Comparison of ENCODE assay signal across 8 mouse cellular contexts in the genomic region with DNA sequence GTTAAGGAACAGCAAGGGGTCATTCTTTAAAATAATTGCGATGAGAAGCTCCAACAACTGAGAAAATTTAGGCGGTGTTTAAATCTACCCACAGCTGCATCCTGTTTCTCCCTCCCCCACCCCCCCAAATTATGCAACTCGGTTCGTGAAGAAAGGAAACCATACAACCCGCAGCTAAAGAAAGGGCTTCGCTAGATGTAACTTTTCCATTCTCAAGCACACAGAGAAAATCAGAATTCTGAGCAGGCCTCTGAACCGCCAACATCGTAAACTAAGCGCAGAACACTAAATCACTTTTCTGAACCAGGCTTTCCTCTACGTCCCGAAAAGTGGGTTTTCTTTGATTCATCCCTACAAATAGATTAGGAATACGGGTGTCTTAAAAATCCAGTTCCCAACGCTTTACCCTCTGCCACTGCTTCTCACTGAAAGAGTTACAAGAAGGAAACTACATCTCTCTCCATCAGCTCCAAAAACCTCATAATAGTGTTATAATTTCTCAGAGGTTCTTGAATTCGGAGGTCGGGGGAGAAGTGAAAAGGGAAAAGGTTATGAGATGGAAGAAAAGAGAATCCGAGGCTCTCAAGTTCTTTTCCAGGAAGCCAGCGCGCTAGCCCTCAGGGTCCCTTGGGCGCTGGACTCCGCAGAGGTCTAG. TPM values are rescaled to one million over a fixed set of nuclear protein-coding genes. Genes with fewer than 3 reads are reported as not detected.
DNase-seq lines count a peak whose midpoint lies in the region; ATAC-seq and TF ChIP-seq lines count a peak whose summit lies in the region.

No protein-coding gene starts in this region.

- H3K27me3 ChIP-seq in E14TG2a.4 (ENCODE audit: insufficient read depth, low read length): peaks cover 11% of the 10 kb centered on the region
- H3K27me3 ChIP-seq in forebrain, embryonic 12.5 days: 0 out of 2 replicates have a peak, but pooled peaks cover 2% of the 10 kb centered on the region
- no peaks in the 10 kb centered on the region for H3K27me3 ChIP-seq in intestine, postnatal 0 days (replicated peaks; ENCODE audit: control insufficient read depth, insufficient read depth, low read length)
- H3K27me3 ChIP-seq in neural tube, embryonic 15.5 days (replicated peaks): 0 out of 2 replicates have a peak, but pooled peaks cover 11% of the 10 kb centered on the region

- peak overlapping the region; percentile 98 for H3K4me2 ChIP-seq in forebrain, embryonic 12.5 days
- H3K4me2 ChIP-seq in intestine, postnatal 0 days (replicated peaks; ENCODE audit: low read depth): peak overlapping the region; percentile 71
- peak overlapping the region; percentile 89 for H3K4me2 ChIP-seq in neural tube, embryonic 15.5 days

- WGBS in forebrain, embryonic 12.5 days: 17% methylated on average over 20 of the region's 20 CpGs
- WGBS in intestine, postnatal 0 days: 3% methylated on average over 20 of the region's 20 CpGs
- WGBS in neural tube, embryonic 15.5 days: 5% methylated on average over 20 of the region's 20 CpGs

- no peak; the same call in 1 of the 2 replicates for ATAC-seq in forebrain, embryonic 12.5 days (ENCODE audit: low FRiP score)
- no peak for ATAC-seq in intestine, postnatal 0 days
- no peak for ATAC-seq in neural tube, embryonic 15.5 days (ENCODE audit: low FRiP score)

- peak overlapping the region; percentile 75; the same call in 1 of the 2 replicates for H3K9ac ChIP-seq in forebrain, embryonic 12.5 days
- H3K9ac ChIP-seq in intestine, postnatal 0 days (ENCODE audit: low read depth, low read length): peak overlapping the region; percentile 93
- peak overlapping the region; percentile 59 for H3K9ac ChIP-seq in neural tube, embryonic 15.5 days (replicated peaks)

- no peaks in the 10 kb centered on the region for H3K9me3 ChIP-seq in E14TG2a.4 (ENCODE audit: low read length)
- no peaks in the 10 kb centered on the region for H3K9me3 ChIP-seq in forebrain, embryonic 12.5 days
- no peaks in the 10 kb centered on the region for H3K9me3 ChIP-seq in intestine, postnatal 0 days (ENCODE audit: control insufficient read depth)
- H3K9me3 ChIP-seq in neural tube, embryonic 15.5 days (replicated peaks): no peaks in the 10 kb centered on the region

- H3K4me3 ChIP-seq in E14TG2a.4 (replicated peaks; ENCODE audit: low read length): peak overlapping the region; percentile 98
- peak overlapping the region; percentile 77 for H3K4me3 ChIP-seq in forebrain, embryonic 12.5 days (replicated peaks)
- peak overlapping the region; percentile 98 for H3K4me3 ChIP-seq in intestine, postnatal 0 days (ENCODE audit: low read depth, low read length)
- H3K4me3 ChIP-seq in neural tube, embryonic 15.5 days (replicated peaks): peak overlapping the region; percentile 63

- peaks cover 54% of the 10 kb centered on the region for H3K4me1 ChIP-seq in E14TG2a.4 (replicated peaks; ENCODE audit: low read depth, low read length)
- H3K4me1 ChIP-seq in forebrain, embryonic 12.5 days: peaks cover 23% of the 10 kb centered on the region
- H3K4me1 ChIP-seq in intestine, postnatal 0 days (replicated peaks; ENCODE audit: control insufficient read depth, insufficient read depth, low read length): no peaks in the 10 kb centered on the region
- peaks cover 31% of the 10 kb centered on the region for H3K4me1 ChIP-seq in neural tube, embryonic 15.5 days

- peak; percentile 24 for DNase-seq in kidney, adult 9 months
- DNase-seq in kidney, adult 11 months: no peak
- no peak for DNase-seq in left cerebral cortex, adult 8-10 months (ENCODE audit: low spot score in 2 of 2)
- DNase-seq in cerebellum, adult 8-10 months: no peak

- no peak overlapping the region for H3K27ac ChIP-seq in forebrain, embryonic 12.5 days
- H3K27ac ChIP-seq in intestine, postnatal 0 days (ENCODE audit: low read depth, low read length): peak overlapping the region; percentile 94
- H3K27ac ChIP-seq in neural tube, embryonic 15.5 days (replicated peaks): peak overlapping the region; percentile 80; the same call in 1 of the 2 replicates

- no peak for TF ChIP-seq CTCF in E14TG2a.4 (conservative IDR thresholded peaks at IDR 0.05; ENCODE audit: low read length)
- no peak for TF ChIP-seq CTCF in intestine, postnatal 0 days (IDR thresholded peaks at IDR 0.05; ENCODE audit: low read depth)

- peaks cover 35% of the 10 kb centered on the region for H3K36me3 ChIP-seq in E14TG2a.4 (ENCODE audit: insufficient read depth, low read length)
- peaks cover 17% of the 10 kb centered on the region for H3K36me3 ChIP-seq in forebrain, embryonic 12.5 days (replicated peaks)
- H3K36me3 ChIP-seq in intestine, postnatal 0 days (ENCODE audit: control insufficient read depth, insufficient read depth): peaks cover 13% of the 10 kb centered on the region
- H3K36me3 ChIP-seq in neural tube, embryonic 15.5 days: peaks cover 17% of the 10 kb centered on the region

RNA-seq across cellular contexts. Expression of a gene that starts 17.7 kb away (rescaled TPM):
- 1.5 and 1.8 TPM in 2 replicates for polyA plus RNA-seq in forebrain, embryonic 12.5 days (2016; fragmentation: Nextera tagmentation; extraction: Ambion mirVana)
- polyA plus RNA-seq in intestine, postnatal 0 days (2015; fragmentation: Nextera tagmentation; extraction: Ambion mirVana): 7.8 and 8.8 TPM in 2 replicates
- 2.0 and 3.3 TPM in 2 replicates for polyA plus RNA-seq in neural tube, embryonic 15.5 days (2015; fragmentation: Nextera tagmentation; extraction: Ambion mirVana)
- 1 to 10 TPM; 3.3 to 4.8 (median 3.9) TPM for total RNA-seq in left cerebral cortex, adult 8-10 months (2022)
